9 mouse cellular contexts compared by ENCODE assay signal in the genomic region with DNA sequence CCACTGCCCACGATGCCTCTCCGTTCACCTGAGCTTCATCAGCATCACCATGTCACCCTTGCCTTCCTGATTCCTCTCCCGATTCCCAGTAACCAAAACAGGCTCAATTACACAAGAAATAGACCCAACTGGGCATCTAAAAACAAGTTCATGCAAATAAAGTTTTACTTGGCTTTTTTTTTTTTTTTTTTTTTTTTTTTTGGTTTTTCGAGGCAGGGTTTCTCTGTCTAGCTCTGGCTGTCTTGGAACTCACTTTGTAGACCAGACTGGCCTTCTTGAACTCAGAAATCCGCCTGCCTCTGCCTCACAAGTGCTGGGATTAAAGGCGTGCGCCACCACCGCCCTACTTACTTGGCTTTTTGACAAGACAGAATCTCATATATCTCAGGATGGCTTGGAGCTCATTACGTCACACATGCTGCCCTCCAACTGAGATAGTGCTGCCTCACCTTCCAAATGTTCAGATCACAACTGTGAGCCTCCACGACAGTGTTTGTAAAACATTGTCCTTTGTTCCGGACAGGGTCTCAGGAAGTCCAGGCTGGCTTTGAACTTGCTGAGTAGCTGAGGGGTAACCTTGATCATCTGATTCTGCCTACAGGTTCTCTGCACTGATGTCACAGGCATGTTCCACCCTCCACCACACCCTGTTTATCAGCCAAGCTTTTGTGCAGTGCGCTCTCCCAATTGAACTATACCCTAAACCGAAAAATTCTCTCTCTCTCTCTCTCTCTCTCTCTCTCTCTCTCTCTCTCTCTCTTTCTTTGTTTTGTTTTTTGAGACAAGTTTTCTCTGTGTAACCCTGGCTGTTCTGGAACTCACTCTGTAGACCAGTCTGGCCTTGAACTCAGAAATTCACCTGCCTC. TPM values are rescaled to one million over a fixed set of nuclear protein-coding genes. Genes with fewer than 3 reads are reported as not detected.
DNase-seq lines count a peak whose midpoint lies in the region; ATAC-seq lines count a peak whose summit lies in the region.
"Had no signal": no experiment of that assay in that cellular context is flagged by ENCODE, and none has a peak within 500 bp of the region (broad histone marks: within the 10 kb centered on the region; RNA-seq: fewer than 3 reads in every experiment).

No protein-coding gene starts in this region.

- no peak for DNase-seq in heart, postnatal 25 days (ENCODE audit: low spot score)
- peak; percentile 34 for DNase-seq in c-Kit-positive CD71-positive TER-119-positive erythroid progenitor cells, embryonic 14.5 days (ENCODE audit: low spot score)
- DNase-seq in midbrain, embryonic 11.5 days (ENCODE audit: low spot score, missing footprints), result no peak
- no peak for DNase-seq in right cerebral cortex, postnatal 4 days
- DNase-seq in thymus, postnatal 4 days, result no peak
- DNase-seq in frontal cortex, postnatal 36 days (ENCODE audit: low spot score in 2 of 2), result no peak

- H3K9me3 ChIP-seq in heart, embryonic 13.5 days, result no peaks in the 10 kb centered on the region
- H3K9me3 ChIP-seq in hindbrain, embryonic 13.5 days, result no peaks in the 10 kb centered on the region
- no peaks in the 10 kb centered on the region for H3K9me3 ChIP-seq in midbrain, embryonic 11.5 days (ENCODE audit: control insufficient read depth, low read length)

- H3K4me2 ChIP-seq in heart, embryonic 13.5 days, result peak overlapping the region; percentile 73
- H3K4me2 ChIP-seq in hindbrain, embryonic 13.5 days, result peak overlapping the region; percentile 87
- H3K4me2 ChIP-seq in midbrain, embryonic 11.5 days, result peak overlapping the region; percentile 95

- peaks cover 92% of the 10 kb centered on the region for H3K27me3 ChIP-seq in heart, embryonic 13.5 days (replicated peaks)
- peaks cover 18% of the 10 kb centered on the region for H3K27me3 ChIP-seq in hindbrain, embryonic 13.5 days
- peaks cover 30% of the 10 kb centered on the region for H3K27me3 ChIP-seq in midbrain, embryonic 11.5 days (ENCODE audit: control insufficient read depth, insufficient read depth, low read length)

- H3K9ac ChIP-seq in heart, embryonic 13.5 days, result no peak overlapping the region
- H3K9ac ChIP-seq in hindbrain, embryonic 13.5 days, result peak overlapping the region; percentile 98
- no peak overlapping the region for H3K9ac ChIP-seq in midbrain, embryonic 11.5 days (ENCODE audit: low read length)

- H3K27ac ChIP-seq in heart, embryonic 13.5 days (replicated peaks), result no peak overlapping the region
- H3K27ac ChIP-seq in hindbrain, embryonic 13.5 days, result peak overlapping the region; percentile 98
- H3K27ac ChIP-seq in midbrain, embryonic 11.5 days (ENCODE audit: low read depth, low read length), result no peak overlapping the region

- no peaks in the 10 kb centered on the region for H3K36me3 ChIP-seq in heart, embryonic 13.5 days
- H3K36me3 ChIP-seq in hindbrain, embryonic 13.5 days, result peaks cover under 1% of the 10 kb centered on the region
- H3K36me3 ChIP-seq in midbrain, embryonic 11.5 days (ENCODE audit: control insufficient read depth, insufficient read depth, low read length), result no peaks in the 10 kb centered on the region

- intact Hi-C loops in heart, postnatal 25 days (cut with DNase I), result no loop called here

- peaks cover 17% of the 10 kb centered on the region for H3K4me1 ChIP-seq in heart, embryonic 13.5 days
- H3K4me1 ChIP-seq in hindbrain, embryonic 13.5 days (replicated peaks), result peaks cover 37% of the 10 kb centered on the region
- peaks cover 29% of the 10 kb centered on the region for H3K4me1 ChIP-seq in midbrain, embryonic 11.5 days (ENCODE audit: control insufficient read depth, insufficient read depth, low read length)

- H3K4me3 ChIP-seq in heart, embryonic 13.5 days, result peak overlapping the region; percentile 52
- peak overlapping the region; percentile 85 for H3K4me3 ChIP-seq in hindbrain, embryonic 13.5 days
- H3K4me3 ChIP-seq in midbrain, embryonic 11.5 days (ENCODE audit: low read depth, low read length), result peak overlapping the region; percentile 65; the same call in 1 of the 2 replicates

- 58% methylated on average over 13 of the region's 13 CpGs for WGBS in heart, embryonic 13.5 days
- 66% methylated on average over 12 of the region's 13 CpGs for WGBS in hindbrain, embryonic 13.5 days
- WGBS in midbrain, embryonic 11.5 days, result 63% methylated on average over 13 of the region's 13 CpGs

- no peak for ATAC-seq in heart, embryonic 13.5 days (ENCODE audit: extremely low read depth, insufficient number of reproducible peaks, low FRiP score, low TSS enrichment)
- no peak for ATAC-seq in hindbrain, embryonic 13.5 days (ENCODE audit: low FRiP score)
- ATAC-seq in midbrain, embryonic 11.5 days (ENCODE audit: low FRiP score), result no peak

RNA-seq across cellular contexts. Expression of a gene that starts 0.7 kb away (rescaled TPM):
- polyA plus RNA-seq in heart, embryonic 13.5 days (2015; fragmentation: Nextera tagmentation; extraction: Ambion mirVana), result 0.11 and 0.19 TPM in 2 replicates
- under 1 TPM; 0.08 to 0.14 TPM for total RNA-seq in heart, postnatal 25 days (2021)
- 59.1 and 62.2 TPM in 2 replicates for polyA plus RNA-seq in hindbrain, embryonic 13.5 days (2015; fragmentation: Nextera tagmentation; extraction: Ambion mirVana)
- 8.8 and 10.2 TPM in 2 replicates for polyA plus RNA-seq in midbrain, embryonic 11.5 days (2014; fragmentation: Nextera tagmentation; extraction: Ambion mirVana)

RNA-seq across cellular contexts. Expression of a gene that starts 8.9 kb away (rescaled TPM):
- polyA plus RNA-seq in heart, embryonic 13.5 days (2015; fragmentation: Nextera tagmentation; extraction: Ambion mirVana), result 0.17 and 0.32 TPM in 2 replicates
- not detected for total RNA-seq in heart, postnatal 25 days (2021)
- 1.8 and 2.4 TPM in 2 replicates for polyA plus RNA-seq in hindbrain, embryonic 13.5 days (2015; fragmentation: Nextera tagmentation; extraction: Ambion mirVana)
- polyA plus RNA-seq in midbrain, embryonic 11.5 days (2014; fragmentation: Nextera tagmentation; extraction: Ambion mirVana), result 0.15 TPM in 1 of 2 replicates, not detected in the other
- polyA plus RNA-seq: CD4-positive, CD25-positive, alpha-beta regulatory T cell, adult 4 months had no signal

RNA-seq across cellular contexts. Expression of a gene that starts 29.5 kb away (rescaled TPM):
- polyA plus RNA-seq in heart, embryonic 13.5 days (2015; fragmentation: Nextera tagmentation; extraction: Ambion mirVana), result 5.3 and 5.9 TPM in 2 replicates
- total RNA-seq in heart, postnatal 25 days (2021), result 1 to 10 TPM; 7.7 to 7.9 TPM
- 5.8 and 6.0 TPM in 2 replicates for polyA plus RNA-seq in hindbrain, embryonic 13.5 days (2015; fragmentation: Nextera tagmentation; extraction: Ambion mirVana)
- 4.3 and 4.6 TPM in 2 replicates for polyA plus RNA-seq in midbrain, embryonic 11.5 days (2014; fragmentation: Nextera tagmentation; extraction: Ambion mirVana)

RNA-seq across cellular contexts. Expression of a gene that starts 31.4 kb away (rescaled TPM):
- polyA plus RNA-seq in heart, embryonic 13.5 days (2015; fragmentation: Nextera tagmentation; extraction: Ambion mirVana), result not detected in 2 replicates
- total RNA-seq in heart, postnatal 25 days (2021), result not detected
- polyA plus RNA-seq in hindbrain, embryonic 13.5 days (2015; fragmentation: Nextera tagmentation; extraction: Ambion mirVana), result not detected in 2 replicates
- not detected in 2 replicates for polyA plus RNA-seq in midbrain, embryonic 11.5 days (2014; fragmentation: Nextera tagmentation; extraction: Ambion mirVana)
- polyA plus RNA-seq: CD4-positive, CD25-positive, alpha-beta regulatory T cell, adult 4 months had no signal

RNA-seq across cellular contexts. Expression of a gene that starts 31.5 kb away (rescaled TPM):
- 733 and 747 TPM in 2 replicates for polyA plus RNA-seq in heart, embryonic 13.5 days (2015; fragmentation: Nextera tagmentation; extraction: Ambion mirVana)
- total RNA-seq in heart, postnatal 25 days (2021), result 100 to 1,000 TPM; 650 to 659 TPM
- polyA plus RNA-seq in hindbrain, embryonic 13.5 days (2015; fragmentation: Nextera tagmentation; extraction: Ambion mirVana), result 1,362 and 1,388 TPM in 2 replicates
- polyA plus RNA-seq in midbrain, embryonic 11.5 days (2014; fragmentation: Nextera tagmentation; extraction: Ambion mirVana), result 1,298 and 1,349 TPM in 2 replicates
